ENCODE assay signal across 20 mouse cellular contexts in the genomic region with DNA sequence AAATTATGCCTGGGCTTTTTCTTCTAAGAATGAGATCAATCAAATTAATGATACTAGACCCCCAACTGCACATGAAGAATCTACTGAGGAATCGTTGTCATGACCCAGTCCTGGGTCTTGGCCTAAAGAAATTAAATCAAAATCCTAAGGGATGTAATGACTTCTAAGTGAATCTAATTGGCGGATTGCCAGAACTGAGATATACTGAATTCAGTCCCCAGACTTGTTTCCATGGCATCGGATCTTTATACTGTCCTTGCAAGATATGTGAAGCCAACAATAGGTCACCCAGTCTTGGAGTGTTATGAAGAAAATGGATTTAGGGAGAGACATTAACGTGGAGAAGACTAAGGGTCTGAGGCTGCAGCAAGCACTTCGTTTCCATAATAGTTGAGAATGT.
DNase-seq lines count a peak whose midpoint lies in the region; ATAC-seq and TF ChIP-seq lines count a peak whose summit lies in the region.
"Had no signal": no experiment of that assay in that cellular context is flagged by ENCODE, and none has a peak within 500 bp of the region (broad histone marks: within the 10 kb centered on the region; RNA-seq: fewer than 3 reads in every experiment).

No protein-coding gene starts in this region.

- H3K9me3 ChIP-seq in forebrain, embryonic 11.5 days (ENCODE audit: control insufficient read depth, low read length), result no peaks in the 10 kb centered on the region
- H3K9me3 ChIP-seq in forebrain, embryonic 15.5 days, result no peaks in the 10 kb centered on the region
- H3K9me3 ChIP-seq in lung, embryonic 14.5 days (ENCODE audit: low read depth, low read length), result no peaks in the 10 kb centered on the region
- no peaks in the 10 kb centered on the region for H3K9me3 ChIP-seq in hindbrain, embryonic 16.5 days (ENCODE audit: control insufficient read depth, low read length)
- H3K9me3 ChIP-seq: stomach, embryonic 15.5 days had no signal

- no peak overlapping the region for H3K9ac ChIP-seq in forebrain, embryonic 11.5 days (ENCODE audit: low read length)
- H3K9ac ChIP-seq in forebrain, embryonic 15.5 days (replicated peaks), result no peak overlapping the region
- H3K9ac ChIP-seq in lung, embryonic 14.5 days, result no peak overlapping the region
- no peak overlapping the region for H3K9ac ChIP-seq in hindbrain, embryonic 16.5 days (ENCODE audit: low read depth, low read length)
- H3K9ac ChIP-seq: forebrain, postnatal 0 days; stomach, embryonic 15.5 days had no signal

- intact Hi-C loops in left cerebral cortex, postnatal 25 days (cut with DNase I), result no loop called here

- WGBS in forebrain, embryonic 11.5 days, result 77% methylated on average over 5 of the region's 5 CpGs
- WGBS in forebrain, embryonic 15.5 days, result 54% methylated on average over 5 of the region's 5 CpGs
- WGBS in lung, embryonic 14.5 days, result 51% methylated on average over 5 of the region's 5 CpGs
- 46% methylated on average over 5 of the region's 5 CpGs for WGBS in hindbrain, embryonic 16.5 days

- no peak for DNase-seq in forebrain, embryonic 11.5 days (ENCODE audit: low spot score)
- peak; percentile 62 for DNase-seq in lung, embryonic 14.5 days
- DNase-seq in lung, postnatal 25 days (ENCODE audit: low spot score), result no peak
- DNase-seq in NIH3T3 (ENCODE audit: low read depth), result peak; percentile 29
- DNase-seq in frontal cortex, postnatal 36 days (ENCODE audit: low spot score in 2 of 2), result no peak
- DNase-seq in left cerebral cortex, postnatal 25 days (ENCODE audit: low spot score in 2 of 2), result no peak
- DNase-seq: adrenal gland, postnatal 36 days; cerebellum, adult 2 months; cerebellum, postnatal 36 days; forebrain, postnatal 0 days; lung, adult 18-20 months; right cerebral cortex, postnatal 25 days; thymus, adult 18-20 months; thymus, postnatal 4 days had no signal

- H3K36me3 ChIP-seq in forebrain, embryonic 11.5 days (ENCODE audit: control insufficient read depth, insufficient read depth, low read length), result no peaks in the 10 kb centered on the region
- no peaks in the 10 kb centered on the region for H3K36me3 ChIP-seq in forebrain, embryonic 15.5 days
- H3K36me3 ChIP-seq in lung, embryonic 14.5 days (ENCODE audit: insufficient read depth), result no peaks in the 10 kb centered on the region
- H3K36me3 ChIP-seq in hindbrain, embryonic 16.5 days (ENCODE audit: control insufficient read depth, insufficient read depth, low read length), result no peaks in the 10 kb centered on the region
- H3K36me3 ChIP-seq: stomach, embryonic 15.5 days had no signal

- H3K27ac ChIP-seq in forebrain, embryonic 11.5 days (ENCODE audit: low read depth, low read length), result no peak overlapping the region
- no peak overlapping the region for H3K27ac ChIP-seq in forebrain, embryonic 15.5 days (replicated peaks)
- H3K27ac ChIP-seq in lung, embryonic 14.5 days (ENCODE audit: low read depth), result no peak overlapping the region
- no peak overlapping the region for H3K27ac ChIP-seq in hindbrain, embryonic 16.5 days (ENCODE audit: low read depth, low read length)
- H3K27ac ChIP-seq: stomach, embryonic 15.5 days had no signal

- no peaks in the 10 kb centered on the region for H3K4me1 ChIP-seq in forebrain, embryonic 11.5 days (replicated peaks; ENCODE audit: control insufficient read depth, insufficient read depth, low read length)
- H3K4me1 ChIP-seq in forebrain, embryonic 15.5 days, result no peaks in the 10 kb centered on the region
- H3K4me1 ChIP-seq in lung, embryonic 14.5 days (ENCODE audit: insufficient read depth), result no peaks in the 10 kb centered on the region
- H3K4me1 ChIP-seq in hindbrain, embryonic 16.5 days (ENCODE audit: control insufficient read depth, insufficient read depth, low read depth, low read length), result no peaks in the 10 kb centered on the region
- H3K4me1 ChIP-seq: stomach, embryonic 15.5 days had no signal

- H3K27me3 ChIP-seq in forebrain, embryonic 11.5 days (ENCODE audit: control insufficient read depth, insufficient read depth, low read length), result no peaks in the 10 kb centered on the region
- H3K27me3 ChIP-seq in forebrain, embryonic 15.5 days, result no peaks in the 10 kb centered on the region
- H3K27me3 ChIP-seq in lung, embryonic 14.5 days (ENCODE audit: insufficient read depth, low read length), result no peaks in the 10 kb centered on the region
- H3K27me3 ChIP-seq in hindbrain, embryonic 16.5 days (replicated peaks; ENCODE audit: control insufficient read depth, insufficient read depth, low read length), result no peaks in the 10 kb centered on the region
- H3K27me3 ChIP-seq: stomach, embryonic 15.5 days had no signal

- ATAC-seq in forebrain, embryonic 11.5 days (replicated peaks; ENCODE audit: low FRiP score), result 0 out of 2 replicates have a peak, but pooled peaks have one; percentile 24
- no peak for ATAC-seq in forebrain, embryonic 15.5 days (replicated peaks)
- ATAC-seq in lung, embryonic 14.5 days (ENCODE audit: insufficient read depth), result peak; percentile 65
- ATAC-seq in hindbrain, embryonic 16.5 days, result 0 out of 2 replicates have a peak, but pooled peaks have one; percentile 42
- ATAC-seq: CD4-positive, CD25-positive, alpha-beta regulatory T cell, adult 4 months; forebrain, postnatal 0 days had no signal

- H3K4me2 ChIP-seq in forebrain, embryonic 11.5 days (ENCODE audit: low read depth, low read length, severe bottlenecking), result no peak overlapping the region
- H3K4me2 ChIP-seq in forebrain, embryonic 15.5 days (replicated peaks), result no peak overlapping the region
- H3K4me2 ChIP-seq in lung, embryonic 14.5 days, result no peak overlapping the region
- no peak overlapping the region for H3K4me2 ChIP-seq in hindbrain, embryonic 16.5 days (ENCODE audit: low read length)
- H3K4me2 ChIP-seq: liver, embryonic 11.5 days; stomach, embryonic 15.5 days had no signal

- TF ChIP-seq CTCF in lung, embryonic 14.5 days (IDR thresholded peaks at IDR 0.05; ENCODE audit: low read depth), result no peak

- no peak overlapping the region for H3K4me3 ChIP-seq in forebrain, embryonic 11.5 days (ENCODE audit: low read depth, low read length)
- H3K4me3 ChIP-seq in forebrain, embryonic 15.5 days, result no peak overlapping the region
- H3K4me3 ChIP-seq in lung, embryonic 14.5 days (ENCODE audit: low read depth, low read length), result no peak overlapping the region
- no peak overlapping the region for H3K4me3 ChIP-seq in hindbrain, embryonic 16.5 days (ENCODE audit: low read length)
- H3K4me3 ChIP-seq: myocyte; stomach, embryonic 15.5 days had no signal

Comparison
In these comparisons a context has a peak if more than half of its experiments do, and no peak if none do; other contexts are left out.
1. DNase-seq: peak in lung, embryonic 14.5 days (single experiment) and NIH3T3 (single experiment); none in forebrain, embryonic 11.5 days (single experiment), lung, postnatal 25 days (single experiment), frontal cortex, postnatal 36 days (0 of 2) and left cerebral cortex, postnatal 25 days (0 of 2).